Mouse (Mus musculus): ENCODE data around the gene Pbx1. TPM values are rescaled to one million over a fixed set of nuclear protein-coding genes. Genes with fewer than 3 reads are reported as not detected.
A peak's percentile ranks its signal among the peaks of the same experiment; 100 is the strongest.

Pbx1 gene
- polyA plus RNA-seq, 1 experiment from 2014 or later = 114 TPM

GRCm38 (mm10) chr1:168226150-168226549 is 205.9 kb downstream of the Pbx1 start:
- Histone ChIP-seq H3K36me3 (ENCODE audit: control insufficient read depth, insufficient read depth, low read length) (no peaks in the 10 kb centered on the region), H3K27ac (replicated peaks; ENCODE audit: low read depth, low read length) (peak overlapping the region; percentile 55), H3K9me3 (ENCODE audit: control insufficient read depth, low read length) (no peaks in the 10 kb centered on the region), H3K4me1 (ENCODE audit: control insufficient read depth, insufficient read depth, low read length) (peaks cover 66% of the 10 kb centered on the region), H3K9ac (replicated peaks; ENCODE audit: low read length) (no peak overlapping the region), H3K4me2 (ENCODE audit: low read length) (no peak overlapping the region), H3K4me3 (replicated peaks; ENCODE audit: low read depth, low read length) (no peak overlapping the region), H3K27me3 (ENCODE audit: control insufficient read depth, insufficient read depth, low read length) (no peaks in the 10 kb centered on the region)
- ATAC-seq (ENCODE audit: low FRiP score, low TSS enrichment) = peak; percentile 68
- peak; percentile 76 for DNase-seq
- WGBS = 22% methylated on average over 6 of the region's 6 CpGs

- ATAC-seq (ENCODE audit: low FRiP score, low TSS enrichment) (no peak), DNase-seq (peak; percentile 40)
- no peak overlapping the region for H3K4me3 ChIP-seq (replicated peaks; ENCODE audit: low read depth, low read length)
- H3K9me3 ChIP-seq (ENCODE audit: control insufficient read depth, low read length) = no peaks in the 10 kb centered on the region
- H3K36me3 ChIP-seq (ENCODE audit: control insufficient read depth, insufficient read depth, low read length) = no peaks in the 10 kb centered on the region
- no peak overlapping the region for H3K4me2 ChIP-seq (ENCODE audit: low read length)
- H3K9ac ChIP-seq (replicated peaks; ENCODE audit: low read length) = no peak overlapping the region
- H3K4me1 ChIP-seq (ENCODE audit: control insufficient read depth, insufficient read depth, low read length) = peaks cover 66% of the 10 kb centered on the region
- 84% methylated on average over 7 of the region's 7 CpGs for WGBS
- H3K27me3 ChIP-seq (ENCODE audit: control insufficient read depth, insufficient read depth, low read length) = no peaks in the 10 kb centered on the region
- H3K27ac ChIP-seq (replicated peaks; ENCODE audit: low read depth, low read length) = peak overlapping the region; percentile 55
Observed at GRCm38 (mm10) chr1:168225595-168226127, 206.4 kb downstream of the Pbx1 start.

- Histone ChIP-seq H3K27me3 (ENCODE audit: control insufficient read depth, insufficient read depth, low read length) (no peaks in the 10 kb centered on the region), H3K4me3 (replicated peaks; ENCODE audit: low read depth, low read length) (no peak overlapping the region), H3K9ac (replicated peaks; ENCODE audit: low read length) (no peak overlapping the region), H3K4me2 (ENCODE audit: low read length) (no peak overlapping the region), H3K4me1 (ENCODE audit: control insufficient read depth, insufficient read depth, low read length) (peaks cover 62% of the 10 kb centered on the region), H3K9me3 (ENCODE audit: control insufficient read depth, low read length) (no peaks in the 10 kb centered on the region), H3K27ac (replicated peaks; ENCODE audit: low read depth, low read length) (no peak overlapping the region), H3K36me3 (ENCODE audit: control insufficient read depth, insufficient read depth, low read length) (no peaks in the 10 kb centered on the region)
- 86% methylated on average over 5 of the region's 5 CpGs for WGBS
- ATAC-seq (ENCODE audit: low FRiP score, low TSS enrichment) (no peak), DNase-seq (no peak)
Observed at GRCm38 (mm10) chr1:168224218-168224617, 207.9 kb downstream of the Pbx1 start.

- no peaks in the 10 kb centered on the region for H3K27me3 ChIP-seq (ENCODE audit: control insufficient read depth, insufficient read depth, low read length)
- DNase-seq (no peak), ATAC-seq (ENCODE audit: low FRiP score, low TSS enrichment) (no peak)
- H3K4me1 ChIP-seq (ENCODE audit: control insufficient read depth, insufficient read depth, low read length) = peaks cover 62% of the 10 kb centered on the region
- H3K27ac ChIP-seq (replicated peaks; ENCODE audit: low read depth, low read length) = no peak overlapping the region
- no peaks in the 10 kb centered on the region for H3K36me3 ChIP-seq (ENCODE audit: control insufficient read depth, insufficient read depth, low read length)
- no peak overlapping the region for H3K4me3 ChIP-seq (replicated peaks; ENCODE audit: low read depth, low read length)
- no peak overlapping the region for H3K4me2 ChIP-seq (ENCODE audit: low read length)
- WGBS = 95% methylated on average over 7 of the region's 7 CpGs
- no peak overlapping the region for H3K9ac ChIP-seq (replicated peaks; ENCODE audit: low read length)
- H3K9me3 ChIP-seq (ENCODE audit: control insufficient read depth, low read length) = no peaks in the 10 kb centered on the region
Observed at GRCm38 (mm10) chr1:168222794-168223193, 209.3 kb downstream of the Pbx1 start.

- ATAC-seq (ENCODE audit: low FRiP score, low TSS enrichment) = no peak; the same call in 1 of the 2 replicates
- 48% methylated on average over 14 of the region's 14 CpGs for WGBS
- Histone ChIP-seq H3K9me3 (ENCODE audit: control insufficient read depth, low read length) (no peaks in the 10 kb centered on the region), H3K9ac (replicated peaks; ENCODE audit: low read length) (no peak overlapping the region), H3K4me2 (ENCODE audit: low read length) (peak overlapping the region; percentile 30), H3K36me3 (ENCODE audit: control insufficient read depth, insufficient read depth, low read length) (no peaks in the 10 kb centered on the region), H3K27ac (replicated peaks; ENCODE audit: low read depth, low read length) (peak overlapping the region; percentile 39), H3K27me3 (ENCODE audit: control insufficient read depth, insufficient read depth, low read length) (no peaks in the 10 kb centered on the region), H3K4me1 (ENCODE audit: control insufficient read depth, insufficient read depth, low read length) (peaks cover 59% of the 10 kb centered on the region), H3K4me3 (replicated peaks; ENCODE audit: low read depth, low read length) (no peak overlapping the region)
- DNase-seq = peak; percentile 58
Observed at GRCm38 (mm10) chr1:168221071-168221521, 211.0 kb downstream of the Pbx1 start.

- ATAC-seq (ENCODE audit: low FRiP score, low TSS enrichment) (no peak; the same call in 1 of the 2 replicates), DNase-seq (peak; percentile 69)
- H3K4me2 ChIP-seq (ENCODE audit: low read length) = no peak overlapping the region
- no peak overlapping the region for H3K9ac ChIP-seq (replicated peaks; ENCODE audit: low read length)
- no peak overlapping the region; the same call in 1 of the 2 replicates for H3K27ac ChIP-seq (replicated peaks; ENCODE audit: low read depth, low read length)
- H3K4me3 ChIP-seq (replicated peaks; ENCODE audit: low read depth, low read length) = no peak overlapping the region
- H3K27me3 ChIP-seq (ENCODE audit: control insufficient read depth, insufficient read depth, low read length) = no peaks in the 10 kb centered on the region
- H3K9me3 ChIP-seq (ENCODE audit: control insufficient read depth, low read length) = no peaks in the 10 kb centered on the region
- peaks cover 46% of the 10 kb centered on the region for H3K4me1 ChIP-seq (ENCODE audit: control insufficient read depth, insufficient read depth, low read length)
- WGBS = 50% methylated on average over 17 of the region's 17 CpGs
- H3K36me3 ChIP-seq (ENCODE audit: control insufficient read depth, insufficient read depth, low read length) = no peaks in the 10 kb centered on the region
Observed at GRCm38 (mm10) chr1:168215896-168216747, 215.9 kb downstream of the Pbx1 start.

GRCm38 (mm10) chr1:168215468-168215867 is 216.6 kb downstream of the Pbx1 start:
- Histone ChIP-seq H3K4me3 (replicated peaks; ENCODE audit: low read depth, low read length) (no peak overlapping the region), H3K9me3 (ENCODE audit: control insufficient read depth, low read length) (no peaks in the 10 kb centered on the region), H3K4me1 (ENCODE audit: control insufficient read depth, insufficient read depth, low read length) (peaks cover 39% of the 10 kb centered on the region), H3K4me2 (ENCODE audit: low read length) (no peak overlapping the region), H3K9ac (replicated peaks; ENCODE audit: low read length) (no peak overlapping the region), H3K27me3 (ENCODE audit: control insufficient read depth, insufficient read depth, low read length) (no peaks in the 10 kb centered on the region), H3K36me3 (ENCODE audit: control insufficient read depth, insufficient read depth, low read length) (no peaks in the 10 kb centered on the region), H3K27ac (replicated peaks; ENCODE audit: low read depth, low read length) (no peak overlapping the region)
- no peak for DNase-seq
- no peak for ATAC-seq (ENCODE audit: low FRiP score, low TSS enrichment)
- 47% methylated on average over 6 of the region's 6 CpGs for WGBS

- Histone ChIP-seq H3K27ac (replicated peaks; ENCODE audit: low read depth, low read length) (peak overlapping the region; percentile 70), H3K4me2 (ENCODE audit: low read length) (peak overlapping the region; percentile 34), H3K4me3 (replicated peaks; ENCODE audit: low read depth, low read length) (no peak overlapping the region), H3K4me1 (ENCODE audit: control insufficient read depth, insufficient read depth, low read length) (peaks cover 36% of the 10 kb centered on the region), H3K9ac (replicated peaks; ENCODE audit: low read length) (0 out of 2 replicates have a peak overlapping the region, but pooled peaks have one; percentile 17), H3K27me3 (ENCODE audit: control insufficient read depth, insufficient read depth, low read length) (no peaks in the 10 kb centered on the region), H3K9me3 (ENCODE audit: control insufficient read depth, low read length) (no peaks in the 10 kb centered on the region), H3K36me3 (ENCODE audit: control insufficient read depth, insufficient read depth, low read length) (peaks cover 4% of the 10 kb centered on the region)
- DNase-seq = peak; percentile 94
- peak; percentile 80 for ATAC-seq (ENCODE audit: low FRiP score, low TSS enrichment)
- 2% methylated on average over 5 of the region's 5 CpGs for WGBS
Observed at GRCm38 (mm10) chr1:168214040-168214443, 218.0 kb downstream of the Pbx1 start.

Data from midbrain, embryonic 14.5 days (tissue).